Mouse (Mus musculus): ENCODE results near the gene Mthfr.

The Mthfr gene

GRCm38 (mm10) chr4:148038600-148039253 is at the start of gene Mthfr, which contains the start of gene Clcn6:
Mthfr (plus strand) TSS chr4:148039077.
Clcn6 (minus strand) TSS chr4:148038821.
- DNase-seq (ENCODE audit: low read depth, low spot score) = peak; percentile 99

- no peak for DNase-seq (ENCODE audit: low read depth, low spot score)
Observed at GRCm38 (mm10) chr4:147993571-147994095, 45.2 kb upstream of the Mthfr start.

GRCm38 (mm10) chr4:147995311-147995710 is 43.6 kb upstream of the Mthfr start:
- no peak for DNase-seq (ENCODE audit: low read depth, low spot score)

- no peak for DNase-seq (ENCODE audit: low read depth, low spot score)
Observed at GRCm38 (mm10) chr4:148000202-148000772, 38.6 kb upstream of the Mthfr start, which contains the start of gene Nppa. Nppa (plus strand) TSS chr4:148000722.

- no peak for DNase-seq (ENCODE audit: low read depth, low spot score)
Observed at GRCm38 (mm10) chr4:148001013-148001789, 37.7 kb upstream of the Mthfr start.

- no peak for DNase-seq (ENCODE audit: low read depth, low spot score)
Observed at GRCm38 (mm10) chr4:148001866-148002265, 37.0 kb upstream of the Mthfr start.

GRCm38 (mm10) chr4:148004361-148004760 is 34.5 kb upstream of the Mthfr start:
- no peak for DNase-seq (ENCODE audit: low read depth, low spot score)

GRCm38 (mm10) chr4:148008412-148008811 is 30.5 kb upstream of the Mthfr start:
- DNase-seq (ENCODE audit: low read depth, low spot score) = peak; percentile 7

- DNase-seq (ENCODE audit: low read depth, low spot score) = no peak
Observed at GRCm38 (mm10) chr4:148009641-148010040, 29.2 kb upstream of the Mthfr start.

- DNase-seq (ENCODE audit: low read depth, low spot score) = no peak
Observed at GRCm38 (mm10) chr4:148011332-148011731, 27.5 kb upstream of the Mthfr start.

- DNase-seq (ENCODE audit: low read depth, low spot score) = no peak
Observed at GRCm38 (mm10) chr4:148012216-148012615, 26.7 kb upstream of the Mthfr start.

- no peak for DNase-seq (ENCODE audit: low read depth, low spot score)
Observed at GRCm38 (mm10) chr4:148015418-148015817, 23.5 kb upstream of the Mthfr start.

GRCm38 (mm10) chr4:148016981-148017380 is 21.9 kb upstream of the Mthfr start:
- no peak for DNase-seq (ENCODE audit: low read depth, low spot score)

- no peak for DNase-seq (ENCODE audit: low read depth, low spot score)
Observed at GRCm38 (mm10) chr4:148018410-148018809, 20.5 kb upstream of the Mthfr start.

- no peak for DNase-seq (ENCODE audit: low read depth, low spot score)
Observed at GRCm38 (mm10) chr4:148024003-148024402, 14.9 kb upstream of the Mthfr start.

GRCm38 (mm10) chr4:148029297-148029696 is 9.6 kb upstream of the Mthfr start:
- DNase-seq (ENCODE audit: low read depth, low spot score) = no peak

- no peak for DNase-seq (ENCODE audit: low read depth, low spot score)
Observed at GRCm38 (mm10) chr4:148030506-148030905, 8.4 kb upstream of the Mthfr start.

- no peak for DNase-seq (ENCODE audit: low read depth, low spot score)
Observed at GRCm38 (mm10) chr4:148033858-148034410, 4.9 kb upstream of the Mthfr start.

- DNase-seq (ENCODE audit: low read depth, low spot score) = no peak
Observed at GRCm38 (mm10) chr4:148035440-148035839, 3.4 kb upstream of the Mthfr start.

GRCm38 (mm10) chr4:148038079-148038599 is 738 bp upstream of the Mthfr start:
- no peak for DNase-seq (ENCODE audit: low read depth, low spot score)

GRCm38 (mm10) chr4:148039254-148040028 is 564 bp downstream of the Mthfr start:
- DNase-seq (ENCODE audit: low read depth, low spot score) = no peak

All from skeletal muscle tissue, adult 2 months (tissue).